Mouse (Mus musculus) olfactory bulb, adult 2 months (tissue): ENCODE results near the gene Tmem248.

Experiments
- CTCF ChIP-seq: fragments of 200-500 bp; IDR thresholded peaks from 2 replicates; pipeline ENCODE4 v1.5.1; 2012; ENCODE audit warnings: low read depth, mild to moderate bottlenecking, low read length, moderate library complexity; ENCODE audit not compliant: insufficient read depth
- POLR2A ChIP-seq: fragments of 200-500 bp; IDR thresholded peaks from 2 replicates; pipeline ENCODE4 v1.6.1; 2012; ENCODE audit warnings: mild to moderate bottlenecking, low read depth, low read length, moderate library complexity; ENCODE audit not compliant: insufficient read depth

DNA sequence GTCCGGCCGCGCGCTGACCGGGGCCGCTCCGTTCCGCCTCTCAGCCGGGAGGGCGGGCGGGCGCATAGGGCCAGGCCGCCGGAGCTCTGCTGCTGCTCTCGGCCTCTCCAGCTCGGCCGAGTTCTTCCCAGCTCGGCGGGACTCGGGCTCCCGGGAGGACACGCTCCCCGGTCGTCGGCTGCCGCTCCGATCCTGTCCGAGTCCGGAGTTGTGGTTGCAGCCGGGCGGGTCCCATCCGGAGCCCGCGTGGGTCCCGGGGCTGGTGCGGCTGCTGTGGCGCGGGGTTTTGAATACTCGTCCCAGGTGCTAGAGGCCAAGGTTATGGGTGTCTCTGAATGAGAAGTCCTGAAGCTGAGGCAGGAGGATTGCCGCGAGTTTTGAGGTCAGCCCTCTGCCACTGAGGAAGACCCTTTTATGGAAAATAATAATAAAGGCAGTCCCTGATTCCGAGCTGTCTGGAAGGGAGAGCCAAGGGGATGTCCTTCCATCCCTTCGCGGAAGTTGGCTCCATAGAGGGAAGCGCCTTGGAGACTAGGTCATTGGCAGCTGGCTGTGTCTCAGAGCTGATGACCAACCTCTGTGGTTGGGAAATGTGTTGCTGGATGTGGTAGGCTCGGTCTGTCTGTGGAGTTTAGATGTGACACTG, 44.8 kb upstream of the Tmem248 start:
- TF ChIP-seq CTCF (no peak), POLR2A (no peak)
